Mouse (Mus musculus) kidney, embryonic 14.5 days (tissue): ENCODE data around the gene Lenep. TPM values are rescaled to one million over a fixed set of nuclear protein-coding genes. Genes with fewer than 3 reads are reported as not detected.

Source experiments
- ATAC-seq: fragments of 200-750 bp; cut with Nextera tagmentation; 2 replicates; pipeline ENCODE4 v1.8.0; 2017; ENCODE audit warnings: moderate number of reproducible peaks, mild to moderate bottlenecking, moderate TSS enrichment, moderate library complexity; ENCODE audit not compliant: low FRiP score, low TSS enrichment
- H3K27ac ChIP-seq: fragments of 300-500 bp; sonication (generic); 2 replicates; pipeline ENCODE4 v1.5.1; 2014; ENCODE audit warnings: low read depth, mild to moderate bottlenecking, low read length, moderate library complexity, mixed read lengths
- H3K27me3 ChIP-seq: fragments of 300-500 bp; sonication (generic); 2 replicates; pipeline ENCODE4 v1.6.1; 2014; ENCODE audit warnings: mild to moderate bottlenecking, low read length; ENCODE audit not compliant: control insufficient read depth, insufficient read depth
- H3K36me3 ChIP-seq: fragments of 300-500 bp; sonication (generic); 2 replicates; pipeline ENCODE4 v1.6.1; 2014; ENCODE audit warnings: low read length, mixed read lengths; ENCODE audit not compliant: control insufficient read depth, insufficient read depth
- H3K4me1 ChIP-seq: fragments of 300-500 bp; sonication (generic); 2 replicates; pipeline ENCODE4 v1.6.1; 2014; ENCODE audit warnings: low read length, mixed read lengths; ENCODE audit not compliant: control insufficient read depth, insufficient read depth
- H3K4me2 ChIP-seq: fragments of 300-500 bp; sonication (generic); replicated peaks from 2 replicates; pipeline ENCODE4 v1.6.1; 2014; ENCODE audit warnings: low read depth, mild to moderate bottlenecking, low read length
- H3K4me3 ChIP-seq: fragments of 300-500 bp; sonication (generic); 2 replicates; pipeline ENCODE4 v1.5.1; 2014; ENCODE audit warnings: mild to moderate bottlenecking, low read length
- H3K9ac ChIP-seq: fragments of 300-500 bp; sonication (generic); 2 replicates; pipeline ENCODE4 v1.6.1; 2014; ENCODE audit warnings: low read depth, mild to moderate bottlenecking, low read length, moderate library complexity
- H3K9me3 ChIP-seq: fragments of 300-500 bp; sonication (generic); 2 replicates; pipeline ENCODE4 v1.6.1; 2016; ENCODE audit warnings: low read length; ENCODE audit not compliant: control insufficient read depth
- WGBS: fragments of 180-500 bp; shearing (Covaris S2); extraction: QIAGEN DNeasy Blood & Tissue Kit; methylation state at CpG from one replicate; pipeline ENCODE4 v1.1.7; 2014; 5-methylcytosine and 5-hydroxymethylcytosine counted together
- polyA plus RNA-seq: library from polyadenylated mRNA; unstranded; fragments of >200 nt; fragmentation: Nextera tagmentation; extraction: Ambion mirVana; gene quantifications from 2 replicates; pipeline ENCODE4 v1.2.1, GENCODE M21; 2014

Gene Lenep
- polyA plus RNA-seq, 1 experiment from 2014 or later = not detected

GRCm38 (mm10) chr3:89395806-89396653 is 6.6 kb downstream of the Lenep start:
- Histone ChIP-seq H3K4me1 (peaks cover 22% of the 10 kb centered on the region), H3K36me3 (no peaks in the 10 kb centered on the region), H3K9ac (peak overlapping the region; percentile 57), H3K27ac (peak overlapping the region; percentile 42; the same call in 1 of the 2 replicates), H3K9me3 (no peaks in the 10 kb centered on the region), H3K4me3 (peak overlapping the region; percentile 51), H3K4me2 (peak overlapping the region; percentile 99), H3K27me3 (no peaks in the 10 kb centered on the region)
- WGBS = under 1% methylated on average over 44 of the region's 44 CpGs
- peak; percentile 22; the same call in 1 of the 2 replicates for ATAC-seq

GRCm38 (mm10) chr3:89395419-89395805 is 7.2 kb downstream of the Lenep start:
- Histone ChIP-seq H3K9ac (peak overlapping the region; percentile 57; the same call in 1 of the 2 replicates), H3K4me3 (peak overlapping the region; percentile 51), H3K4me2 (peak overlapping the region; percentile 99), H3K36me3 (no peaks in the 10 kb centered on the region), H3K27me3 (no peaks in the 10 kb centered on the region), H3K9me3 (no peaks in the 10 kb centered on the region), H3K4me1 (peaks cover 27% of the 10 kb centered on the region), H3K27ac (peak overlapping the region; percentile 74; the same call in 1 of the 2 replicates)
- WGBS = 2% methylated on average over 10 of the region's 10 CpGs
- no peak for ATAC-seq

GRCm38 (mm10) chr3:89394894-89395256 is 7.7 kb downstream of the Lenep start:
- peaks cover 32% of the 10 kb centered on the region for H3K4me1 ChIP-seq

GRCm38 (mm10) chr3:89394006-89394893 is 8.3 kb downstream of the Lenep start, which contains the start of gene Zbtb7b:
Gene Zbtb7b, minus strand, starts transcription at chr3:89394776.
- under 1% methylated on average over 42 of the region's 42 CpGs for WGBS
- Histone ChIP-seq H3K27ac (peak within 1 kb of the TSS; percentile 74), H3K27me3 (no peaks in the 10 kb centered on the region), H3K4me1 (peaks cover 32% of the 10 kb centered on the region), H3K36me3 (no peaks in the 10 kb centered on the region), H3K4me3 (peak within 1 kb of the TSS; percentile 51), H3K9ac (peak within 1 kb of the TSS; percentile 57; the same call in 1 of the 2 replicates), H3K9me3 (no peaks in the 10 kb centered on the region), H3K4me2 (peak within 1 kb of the TSS; percentile 99)
- ATAC-seq = peak; percentile 57

More at GRCm38 (mm10) chr3:89394894-89395256, 7.7 kb downstream of the Lenep start:
- Histone ChIP-seq H3K4me2 (peak overlapping the region; percentile 99), H3K27ac (peak overlapping the region; percentile 74), H3K27me3 (no peaks in the 10 kb centered on the region), H3K9me3 (no peaks in the 10 kb centered on the region), H3K36me3 (no peaks in the 10 kb centered on the region), H3K9ac (peak overlapping the region; percentile 57; the same call in 1 of the 2 replicates), H3K4me3 (peak overlapping the region; percentile 51)
- under 1% methylated on average over 12 of the region's 12 CpGs for WGBS
- ATAC-seq = peak; percentile 13

GRCm38 (mm10) chr3:89393605-89394004 is 9.0 kb downstream of the Lenep start:
- no peaks in the 10 kb centered on the region for H3K36me3 ChIP-seq
- peak overlapping the region; percentile 57; the same call in 1 of the 2 replicates for H3K9ac ChIP-seq
- H3K27me3 ChIP-seq = no peaks in the 10 kb centered on the region
- H3K4me3 ChIP-seq = peak overlapping the region; percentile 51
- H3K4me1 ChIP-seq = peaks cover 32% of the 10 kb centered on the region
- H3K4me2 ChIP-seq = peak overlapping the region; percentile 99
- under 1% methylated on average over 15 of the region's 15 CpGs for WGBS
- no peaks in the 10 kb centered on the region for H3K9me3 ChIP-seq
- ATAC-seq = peak; percentile 94
- H3K27ac ChIP-seq = peak overlapping the region; percentile 74

GRCm38 (mm10) chr3:89392871-89393311 is 9.7 kb downstream of the Lenep start:
- no peak for ATAC-seq
- 0% methylated on average over 22 of the region's 24 CpGs for WGBS
- Histone ChIP-seq H3K27me3 (no peaks in the 10 kb centered on the region), H3K27ac (peak overlapping the region; percentile 67; the same call in 1 of the 2 replicates), H3K4me2 (peak overlapping the region; percentile 99), H3K9me3 (no peaks in the 10 kb centered on the region), H3K9ac (peak overlapping the region; percentile 65), H3K4me3 (peak overlapping the region; percentile 51), H3K36me3 (no peaks in the 10 kb centered on the region), H3K4me1 (peaks cover 32% of the 10 kb centered on the region)

- Histone ChIP-seq H3K9me3 (no peaks in the 10 kb centered on the region), H3K4me3 (peak overlapping the region; percentile 51), H3K27ac (peak overlapping the region; percentile 26), H3K4me1 (peaks cover 38% of the 10 kb centered on the region), H3K4me2 (peak overlapping the region; percentile 99), H3K27me3 (no peaks in the 10 kb centered on the region), H3K9ac (peak overlapping the region; percentile 65), H3K36me3 (no peaks in the 10 kb centered on the region)
- ATAC-seq = no peak
- under 1% methylated on average over 56 of the region's 56 CpGs for WGBS
These were observed 10.7 kb downstream of the Lenep start for GRCm38 (mm10) chr3:89391663-89392511.
